Mouse (Mus musculus) NIH3T3 (cell line): ENCODE measurements at regions not wholly inside any gene's neighbourhood (a gene's known extent, or its start where the extent isn't known, plus 50 kb on each side); places are given as distances from the start of the nearest gene placed in this dataset.

Experiments used
- DNase-seq: peaks from one replicate; pipeline ENCODE4 v3.0.0-alpha.2; 2012; ENCODE audit warnings: low read depth

DNA sequence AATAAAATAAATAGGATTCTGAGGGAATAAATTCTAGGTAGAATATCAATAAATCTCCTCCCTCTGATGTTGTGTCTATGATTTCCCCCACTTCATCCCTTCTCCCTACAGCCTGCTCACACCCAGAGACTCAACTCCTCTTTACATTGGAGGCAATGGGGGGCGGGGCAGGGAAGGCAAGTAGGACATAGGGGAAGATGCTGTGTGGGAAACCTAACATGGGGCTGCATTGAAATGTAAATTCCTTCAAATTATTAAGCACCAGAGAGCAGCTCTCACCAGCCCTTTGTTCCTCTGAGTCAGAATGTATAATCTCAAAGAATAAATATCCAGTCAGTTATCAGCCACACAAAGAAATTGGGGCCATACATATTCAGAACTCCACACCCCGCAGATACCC lies 91.6 kb downstream of the Nuf2 start:
- no peak for DNase-seq

DNA sequence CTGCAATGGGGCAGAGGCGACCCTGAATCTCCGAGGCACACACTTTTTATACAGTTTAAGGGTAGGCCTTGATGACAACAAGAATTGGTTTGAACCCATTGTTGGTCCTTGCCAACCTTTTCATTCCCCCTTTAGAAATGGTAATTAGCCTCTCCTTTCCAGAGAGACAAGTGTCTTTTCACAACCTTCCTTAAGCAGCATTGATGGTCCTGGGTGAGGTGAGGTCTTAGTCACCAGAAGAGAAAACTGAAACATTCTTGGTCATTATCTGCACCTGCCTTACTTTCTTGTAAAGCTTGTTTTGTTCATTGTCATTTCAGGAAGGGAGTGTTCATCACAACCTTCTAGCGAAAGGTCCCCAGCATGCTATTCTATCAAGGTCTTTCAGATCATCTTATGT lies 93.3 kb downstream of the Nuf2 start:
- no peak for DNase-seq

DNA sequence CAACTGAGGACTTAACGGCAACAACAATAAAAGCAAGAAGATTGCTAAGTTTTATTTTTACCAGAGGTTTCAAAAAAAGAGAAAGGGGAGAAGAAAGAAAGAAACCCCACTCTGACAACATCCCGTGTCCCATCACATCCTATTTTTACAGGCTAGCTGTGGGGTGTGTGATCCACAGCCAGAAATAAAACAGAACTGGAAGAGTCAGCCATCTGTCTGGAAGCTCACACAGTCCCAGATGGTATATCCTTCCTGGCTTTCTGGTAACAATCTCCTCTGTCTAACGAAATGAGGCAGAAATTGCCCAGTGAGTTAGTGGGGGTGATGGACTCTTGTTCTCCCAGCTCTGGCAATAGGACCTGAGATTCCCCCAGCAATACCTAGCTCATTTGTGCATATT lies 108.9 kb downstream of the Nuf2 start:
- DNase-seq = no peak

GRCm38 (mm10) chr1:169421671-169422070 lies 109.6 kb downstream of the Nuf2 start:
- no peak for DNase-seq

DNA sequence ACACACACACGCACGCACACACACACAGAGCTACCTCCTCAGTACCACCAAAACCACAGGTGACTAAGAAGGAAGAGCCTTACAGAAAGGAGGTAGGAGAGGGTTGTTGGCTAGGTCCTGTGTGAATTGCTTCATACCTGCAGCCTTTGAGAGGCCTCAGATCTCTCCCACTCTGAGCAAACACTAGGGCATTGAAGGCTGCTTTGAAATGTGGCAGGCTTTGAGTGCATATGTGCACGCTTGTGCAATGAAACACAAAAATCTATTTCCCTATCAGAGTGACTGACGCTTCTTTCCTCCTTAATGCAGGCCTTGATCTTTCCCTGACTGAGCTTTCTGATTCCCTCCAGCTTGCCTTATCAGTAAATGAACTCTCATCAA lies 112.6 kb downstream of the Nuf2 start:
- DNase-seq = no peak

DNA sequence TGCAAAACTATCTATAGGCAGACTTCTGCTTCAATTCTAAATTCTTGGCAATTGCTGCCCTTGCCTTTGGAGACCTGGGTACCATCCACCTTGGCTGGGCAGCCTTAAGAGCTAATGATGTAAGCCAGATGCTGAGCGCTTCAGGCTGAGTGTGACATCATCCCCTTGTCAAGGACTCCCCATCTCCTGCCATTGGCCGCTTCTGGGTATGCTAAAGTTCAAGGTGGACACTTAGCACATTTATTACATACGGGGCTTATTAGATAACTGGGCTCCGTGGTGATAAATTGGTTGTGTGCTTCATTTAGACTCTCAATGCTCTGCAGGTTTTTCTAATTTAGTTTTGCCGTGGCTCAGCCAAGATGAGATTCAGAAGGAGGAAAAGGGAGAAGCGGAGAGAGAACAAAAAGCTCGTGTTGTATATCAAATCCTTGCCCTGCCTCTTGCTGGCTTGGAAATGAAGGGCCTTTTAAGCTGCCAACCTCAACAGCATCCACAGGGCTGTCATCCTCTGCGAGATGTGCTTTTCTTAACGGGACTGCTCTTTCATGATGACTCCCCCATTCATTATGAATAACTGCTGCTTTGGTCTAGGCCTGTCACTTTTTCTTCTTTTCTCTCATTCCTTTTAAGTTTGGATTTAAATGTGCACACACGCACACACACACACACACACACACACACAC lies 113.1 kb downstream of the Nuf2 start:
- no peak for DNase-seq

GRCm38 (mm10) chr1:169416701-169417100 lies 114.6 kb downstream of the Nuf2 start:
- DNase-seq = no peak

DNA sequence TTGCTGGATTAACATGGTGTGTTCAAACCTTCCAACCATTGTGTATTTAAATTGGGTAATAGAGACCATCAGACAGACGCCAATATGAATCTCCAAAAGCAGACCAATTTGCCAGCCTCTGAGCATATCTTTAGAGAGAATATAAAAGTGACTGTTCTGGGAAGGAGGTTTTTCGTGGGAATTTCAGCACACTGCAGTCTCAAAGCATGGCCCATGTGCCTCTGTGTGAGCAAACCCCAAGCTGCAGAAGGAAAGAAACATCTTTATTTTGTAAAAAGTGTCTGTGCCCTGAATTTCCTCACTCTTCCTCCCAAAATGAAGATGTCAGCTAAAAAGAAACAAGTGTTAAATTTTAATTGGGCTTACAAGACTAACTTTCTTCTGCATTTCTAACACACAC lies 123.1 kb downstream of the Nuf2 start:
- no peak for DNase-seq

GRCm38 (mm10) chr1:169400841-169401240 lies 130.4 kb downstream of the Nuf2 start:
- no peak for DNase-seq

GRCm38 (mm10) chr1:169397371-169397770 lies 133.9 kb downstream of the Nuf2 start:
- DNase-seq = peak; percentile 48

- no peak for DNase-seq
Observed at GRCm38 (mm10) chr1:169387056-169387455, 144.2 kb downstream of the Nuf2 start.

- DNase-seq = no peak
Observed at GRCm38 (mm10) chr1:169385740-169386424, 145.4 kb downstream of the Nuf2 start.

- no peak for DNase-seq
Observed at GRCm38 (mm10) chr1:169374686-169375085, 156.6 kb downstream of the Nuf2 start.

- no peak for DNase-seq
Observed at GRCm38 (mm10) chr1:169368758-169369157, 162.5 kb downstream of the Nuf2 start.

GRCm38 (mm10) chr1:169367772-169368501 lies 163.3 kb downstream of the Nuf2 start:
- no peak for DNase-seq

DNA sequence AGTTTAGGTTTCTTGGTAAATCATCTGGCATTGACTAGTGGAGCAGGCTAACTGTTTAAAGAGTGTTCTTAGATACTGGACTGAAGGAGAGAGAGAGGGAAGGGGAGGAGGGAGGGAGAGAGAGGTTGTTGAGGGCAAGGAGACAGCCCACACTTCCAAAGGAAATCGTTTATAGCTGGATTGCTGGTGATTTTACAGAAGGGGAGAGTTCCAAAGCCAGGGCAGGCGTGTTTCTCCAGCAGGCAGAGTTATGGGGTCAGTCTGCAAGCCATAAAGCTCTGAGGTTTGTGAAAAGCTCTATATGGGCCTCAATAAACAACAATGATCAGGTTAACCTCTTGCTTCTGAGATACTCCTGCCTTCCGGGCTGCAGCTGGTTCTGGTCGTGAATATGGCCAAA lies 163.9 kb downstream of the Nuf2 start:
- DNase-seq = no peak

- no peak for DNase-seq
Observed at GRCm38 (mm10) chr1:169362564-169362963, 168.7 kb downstream of the Nuf2 start.

- no peak for DNase-seq
Observed at GRCm38 (mm10) chr1:169357652-169358241, 173.5 kb downstream of the Nuf2 start.

GRCm38 (mm10) chr1:169354021-169354420 lies 177.2 kb downstream of the Nuf2 start:
- DNase-seq = peak; percentile 64

- DNase-seq = peak; percentile 56
Observed at GRCm38 (mm10) chr1:169347692-169348091, 183.6 kb downstream of the Nuf2 start.

DNA sequence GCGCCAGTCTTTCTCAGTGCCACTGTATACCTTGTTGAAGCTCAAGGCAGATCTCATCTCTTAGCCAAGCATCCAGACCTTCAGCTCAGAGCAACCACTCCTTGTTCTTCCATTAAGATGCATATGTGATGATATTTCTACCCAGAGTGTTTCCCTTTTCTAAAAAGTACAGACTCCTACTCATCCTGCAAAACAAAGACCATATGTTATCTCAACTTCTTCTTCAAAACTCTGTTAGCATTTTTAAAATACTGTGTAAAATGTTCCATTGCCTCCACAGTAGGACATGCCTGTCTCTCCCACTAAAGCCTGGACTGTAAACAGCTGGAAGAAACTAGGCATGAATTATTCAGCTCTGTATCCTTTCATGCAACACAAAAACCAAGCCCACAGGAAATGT lies 184.4 kb downstream of the Nuf2 start:
- DNase-seq = no peak

- DNase-seq = no peak
Observed at GRCm38 (mm10) chr1:169341131-169341530, 190.1 kb downstream of the Nuf2 start.

DNA sequence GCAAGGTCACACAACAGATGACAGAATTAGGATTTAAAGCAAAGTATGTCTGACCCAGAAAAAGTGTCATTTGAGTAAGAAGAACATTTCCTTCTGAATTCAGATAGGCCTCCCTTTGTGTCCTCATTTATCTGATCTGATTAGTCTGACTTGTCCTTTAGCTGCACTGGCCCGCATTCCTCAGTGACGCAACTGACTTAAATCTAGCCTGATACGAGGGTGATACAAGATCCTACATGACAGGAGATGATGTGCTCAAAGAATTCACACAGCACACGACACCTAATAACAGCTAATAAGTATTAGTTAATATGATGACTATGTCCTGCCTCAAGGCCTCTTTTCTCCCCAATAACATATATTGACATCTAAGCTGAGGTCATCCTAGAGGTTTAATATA lies 192.8 kb downstream of the Nuf2 start:
- DNase-seq = no peak
